ENCODE assay signal across 26 mouse cellular contexts in the genomic region with DNA sequence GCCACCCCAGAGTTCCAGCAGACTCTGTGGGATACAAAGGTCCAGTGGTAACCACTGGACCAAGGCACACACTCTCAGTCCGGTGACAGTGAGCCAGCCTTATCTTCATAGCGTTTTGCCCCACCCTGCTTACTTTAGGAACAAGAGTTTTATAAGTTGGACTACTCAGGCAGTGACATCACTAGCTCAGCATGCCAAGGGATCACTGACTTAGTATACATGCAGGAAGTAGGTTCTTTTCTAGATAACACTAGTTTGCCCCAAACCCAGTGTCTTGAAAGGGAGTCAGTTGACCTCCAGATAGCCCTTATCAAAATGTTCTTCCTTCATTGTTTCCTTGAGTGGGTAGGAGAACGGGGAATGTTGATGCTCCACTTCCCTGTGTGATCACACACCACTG.
"Had no signal": no experiment of that assay in that cellular context is flagged by ENCODE, and none has a peak within 500 bp of the region (broad histone marks: within the 10 kb centered on the region; RNA-seq: fewer than 3 reads in every experiment).

No protein-coding gene starts in this region.

- H3K9ac ChIP-seq: heart, embryonic 12.5 days; hindbrain, embryonic 12.5 days; hindbrain, embryonic 14.5 days; limb, embryonic 13.5 days; limb, embryonic 15.5 days; liver, embryonic 12.5 days; liver, embryonic 14.5 days had no signal

- DNase-seq: gastrocnemius, adult 2 months; gastrocnemius, postnatal 10 days; gastrocnemius, postnatal 25 days; heart, adult 18-20 months; heart, postnatal 10 days; heart, postnatal 4 days; kidney, adult 2 months; kidney, adult 9 months; kidney, postnatal 10 days; kidney, postnatal 25 days; kidney, postnatal 4 days; layer of hippocampus, postnatal 36 days; left cerebral cortex, postnatal 4 days had no signal

- H3K9me3 ChIP-seq: limb, embryonic 13.5 days; limb, embryonic 15.5 days; liver, embryonic 12.5 days had no signal

- H3K27ac ChIP-seq: gastrocnemius, adult 2 months; heart, embryonic 10.5 days; hindbrain, embryonic 10.5 days; hindbrain, embryonic 12.5 days; hindbrain, embryonic 14.5 days; layer of hippocampus, adult 2 months; limb, embryonic 13.5 days; limb, embryonic 15.5 days; liver, embryonic 12.5 days; liver, embryonic 14.5 days had no signal

- H3K27me3 ChIP-seq: heart, embryonic 12.5 days had no signal

- H3K4me3 ChIP-seq: gastrocnemius, adult 2 months; heart, embryonic 10.5 days; heart, embryonic 12.5 days; hindbrain, embryonic 10.5 days; hindbrain, embryonic 12.5 days; layer of hippocampus, adult 2 months; limb, embryonic 13.5 days; limb, embryonic 15.5 days; liver, embryonic 12.5 days had no signal

- H3K36me3 ChIP-seq: heart, embryonic 10.5 days; heart, embryonic 12.5 days; hindbrain, embryonic 10.5 days; hindbrain, embryonic 12.5 days; limb, embryonic 13.5 days; limb, embryonic 15.5 days; liver, embryonic 12.5 days had no signal

- H3K4me2 ChIP-seq: heart, embryonic 12.5 days; hindbrain, embryonic 12.5 days; hindbrain, embryonic 14.5 days; limb, embryonic 13.5 days; limb, embryonic 15.5 days; liver, embryonic 12.5 days had no signal

- ATAC-seq: hindbrain, embryonic 16.5 days; inflammation-experienced regulatory T-cells, adult 6 months; intestine, embryonic 16.5 days; liver, embryonic 12.5 days had no signal
